Mouse (Mus musculus): ENCODE measurements around the gene Ric8b. TPM values are rescaled to one million over a fixed set of nuclear protein-coding genes. Genes with fewer than 3 reads are reported as not detected.

Ric8b gene
- total and polyA plus RNA-seq, 2 experiments from 2014 or later = 33.8 to 49.6 TPM

GRCm38 (mm10) chr10:84998225-84998579, 80.8 kb downstream of the Ric8b start:
- Histone ChIP-seq H3K4me1 (ENCODE audit: insufficient read depth, low read length) (peaks cover 5% of the 10 kb centered on the region), H3K4me3 (ENCODE audit: low read length) (no peak overlapping the region), H3K27me3 (ENCODE audit: insufficient read depth, low read length) (no peaks in the 10 kb centered on the region), H3K9ac (replicated peaks; ENCODE audit: low read length) (no peak overlapping the region), H3K9me3 (ENCODE audit: low read length) (no peaks in the 10 kb centered on the region), H3K4me2 (ENCODE audit: low read depth, low read length) (no peak overlapping the region), H3K36me3 (ENCODE audit: insufficient read depth, low read length) (0 out of 2 replicates have a peak, but pooled peaks cover 4% of the 10 kb centered on the region), H3K27ac (no peak overlapping the region)
- TF ChIP-seq CTCF (IDR thresholded peaks at IDR 0.05; ENCODE audit: low read depth) = no peak
- whole genome bisulfite sequencing = 55% methylated on average over 1 of the region's 1 CpGs
- DNase-seq (ENCODE audit: low spot score) (no peak), ATAC-seq (no peak)

- peaks cover 5% of the 10 kb centered on the region for H3K4me1 ChIP-seq (ENCODE audit: insufficient read depth, low read length)
- ATAC-seq (no peak), DNase-seq (ENCODE audit: low spot score) (no peak)
- H3K4me3 ChIP-seq (ENCODE audit: low read length) = no peak overlapping the region
- no peaks in the 10 kb centered on the region for H3K9me3 ChIP-seq (ENCODE audit: low read length)
- H3K36me3 ChIP-seq (ENCODE audit: insufficient read depth, low read length) = no peaks in the 10 kb centered on the region
- H3K4me2 ChIP-seq (ENCODE audit: low read depth, low read length) = no peak overlapping the region
- TF ChIP-seq CTCF (IDR thresholded peaks at IDR 0.05; ENCODE audit: low read depth) = no peak
- no peaks in the 10 kb centered on the region for H3K27me3 ChIP-seq (ENCODE audit: insufficient read depth, low read length)
- 72% methylated on average over 7 of the region's 7 CpGs for WGBS
- H3K27ac ChIP-seq = no peak overlapping the region
- no peak overlapping the region for H3K9ac ChIP-seq (replicated peaks; ENCODE audit: low read length)
Observed at GRCm38 (mm10) chr10:85001920-85002319, 84.5 kb downstream of the Ric8b start.

- no peak overlapping the region for H3K4me3 ChIP-seq (ENCODE audit: low read length)
- H3K27me3 ChIP-seq (ENCODE audit: insufficient read depth, low read length) = no peaks in the 10 kb centered on the region
- H3K4me2 ChIP-seq (ENCODE audit: low read depth, low read length) = no peak overlapping the region
- H3K4me1 ChIP-seq (ENCODE audit: insufficient read depth, low read length) = no peaks in the 10 kb centered on the region
- DNase-seq (ENCODE audit: low spot score) (no peak), ATAC-seq (no peak)
- 92% methylated on average over 7 of the region's 7 CpGs for WGBS
- no peak overlapping the region for H3K9ac ChIP-seq (replicated peaks; ENCODE audit: low read length)
- no peaks in the 10 kb centered on the region for H3K9me3 ChIP-seq (ENCODE audit: low read length)
- H3K36me3 ChIP-seq (ENCODE audit: insufficient read depth, low read length) = no peaks in the 10 kb centered on the region
- no peak overlapping the region for H3K27ac ChIP-seq
- no peak for TF ChIP-seq CTCF (IDR thresholded peaks at IDR 0.05; ENCODE audit: low read depth)
Observed at GRCm38 (mm10) chr10:85003190-85004026, 86.0 kb downstream of the Ric8b start.

DNA sequence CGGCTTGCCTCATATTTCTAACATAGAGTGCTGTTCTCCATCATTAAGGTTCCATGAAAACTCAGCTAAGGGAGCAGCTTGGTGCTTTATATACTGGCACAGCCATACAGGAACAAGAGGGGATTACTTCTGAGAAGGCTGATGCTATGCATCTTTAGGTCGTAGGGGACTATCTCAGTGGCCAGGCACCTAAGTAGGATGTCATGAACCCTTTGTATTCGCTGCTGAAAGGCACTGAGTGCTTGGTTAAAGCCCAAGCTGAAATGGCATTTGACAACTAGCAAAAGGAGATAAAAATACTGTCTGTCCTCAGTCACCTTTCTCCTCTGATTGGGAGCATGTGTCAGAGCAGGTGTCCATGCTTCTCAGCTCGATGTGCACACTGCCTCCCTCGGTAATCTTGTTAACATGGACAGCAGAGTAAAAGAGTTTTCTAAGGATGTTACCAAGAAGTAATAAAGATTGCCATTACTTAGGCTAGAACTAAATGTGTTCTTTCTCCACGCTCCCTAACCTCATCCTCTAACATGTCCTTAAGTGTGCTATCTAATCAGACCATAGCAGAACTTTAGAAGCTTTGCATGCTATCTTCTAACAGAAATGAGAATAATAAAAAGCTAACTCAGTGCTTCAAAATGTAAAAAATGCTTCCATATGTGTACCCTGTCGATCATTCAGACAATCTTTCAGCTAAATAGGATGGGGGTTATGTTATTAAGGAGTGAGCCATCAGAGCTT, 89.3 kb downstream of the Ric8b start:
- no peaks in the 10 kb centered on the region for H3K27me3 ChIP-seq (ENCODE audit: insufficient read depth, low read length)
- no peaks in the 10 kb centered on the region; the same call in 1 of the 2 replicates for H3K36me3 ChIP-seq (ENCODE audit: insufficient read depth, low read length)
- H3K27ac ChIP-seq = no peak overlapping the region
- no peak overlapping the region for H3K4me2 ChIP-seq (ENCODE audit: low read depth, low read length)
- H3K9ac ChIP-seq (replicated peaks; ENCODE audit: low read length) = no peak overlapping the region
- no peak overlapping the region for H3K4me3 ChIP-seq (ENCODE audit: low read length)
- TF ChIP-seq CTCF (IDR thresholded peaks at IDR 0.05; ENCODE audit: low read depth) = no peak
- DNase-seq (ENCODE audit: low spot score) (no peak), ATAC-seq (no peak)
- 83% methylated on average over 7 of the region's 7 CpGs for WGBS
- no peaks in the 10 kb centered on the region for H3K9me3 ChIP-seq (ENCODE audit: low read length)
- no peaks in the 10 kb centered on the region for H3K4me1 ChIP-seq (ENCODE audit: insufficient read depth, low read length)

- no peak overlapping the region for H3K4me2 ChIP-seq (ENCODE audit: low read depth, low read length)
- no peak overlapping the region for H3K4me3 ChIP-seq (ENCODE audit: low read length)
- 68% methylated on average over 11 of the region's 11 CpGs for WGBS
- no peak for DNase-seq (ENCODE audit: low spot score)
- no peak for TF ChIP-seq CTCF (IDR thresholded peaks at IDR 0.05; ENCODE audit: low read depth)
- no peaks in the 10 kb centered on the region for H3K4me1 ChIP-seq (ENCODE audit: insufficient read depth, low read length)
- no peaks in the 10 kb centered on the region for H3K9me3 ChIP-seq (ENCODE audit: low read length)
- no peak overlapping the region for H3K27ac ChIP-seq
- no peaks in the 10 kb centered on the region; the same call in 1 of the 2 replicates for H3K36me3 ChIP-seq (ENCODE audit: insufficient read depth, low read length)
- no peaks in the 10 kb centered on the region for H3K27me3 ChIP-seq (ENCODE audit: insufficient read depth, low read length)
- no peak for ATAC-seq
- no peak overlapping the region for H3K9ac ChIP-seq (replicated peaks; ENCODE audit: low read length)
Observed at GRCm38 (mm10) chr10:85007861-85008840, 90.7 kb downstream of the Ric8b start.

DNA sequence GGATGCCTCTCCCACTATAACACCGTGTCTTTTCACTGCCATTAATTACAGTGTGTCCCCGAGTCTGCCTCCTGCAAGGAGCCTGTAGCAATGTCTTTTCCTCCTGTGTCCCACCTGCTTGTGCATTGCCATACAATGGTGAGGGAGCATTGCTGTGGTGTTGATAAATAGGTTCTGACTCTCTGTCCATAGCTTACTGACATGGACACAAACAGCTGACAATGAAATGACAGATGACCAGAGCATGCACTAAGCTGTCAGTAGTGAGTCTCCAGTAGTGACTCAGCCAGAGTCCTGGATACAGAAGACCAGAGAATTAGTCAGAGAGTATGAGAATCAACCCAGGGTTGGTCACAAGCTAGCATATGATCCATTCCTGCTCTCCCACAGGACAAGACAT, 93.7 kb downstream of the Ric8b start:
- Histone ChIP-seq H3K4me2 (ENCODE audit: low read depth, low read length) (no peak overlapping the region), H3K4me1 (ENCODE audit: insufficient read depth, low read length) (no peaks in the 10 kb centered on the region), H3K9me3 (ENCODE audit: low read length) (no peaks in the 10 kb centered on the region), H3K36me3 (ENCODE audit: insufficient read depth, low read length) (peaks cover 10% of the 10 kb centered on the region), H3K4me3 (ENCODE audit: low read length) (no peak overlapping the region), H3K27me3 (ENCODE audit: insufficient read depth, low read length) (no peaks in the 10 kb centered on the region), H3K27ac (no peak overlapping the region), H3K9ac (replicated peaks; ENCODE audit: low read length) (no peak overlapping the region)
- WGBS = 54% methylated on average over 2 of the region's 2 CpGs
- TF ChIP-seq CTCF (IDR thresholded peaks at IDR 0.05; ENCODE audit: low read depth) = no peak
- no peak for DNase-seq (ENCODE audit: low spot score)
- ATAC-seq = no peak
